Mouse (Mus musculus): ENCODE results near the gene Osbpl9. TPM values are rescaled to one million over a fixed set of nuclear protein-coding genes. Genes with fewer than 3 reads are reported as not detected.
A peak's percentile ranks its signal among the peaks of the same experiment; 100 is the strongest.

Osbpl9 gene
- polyA plus RNA-seq (2014; fragmentation: Nextera tagmentation; extraction: Ambion mirVana), result 59.4 and 60.0 TPM in 2 replicates

GRCm38 (mm10) chr4:109201582-109202424, at the start of gene Osbpl9:
TSS of gene Osbpl9 (minus strand) at chr4:109202272.
- 0 out of 2 replicates have a peak, but pooled peaks have one; percentile 5 for TF ChIP-seq CTCF (IDR thresholded peaks at IDR 0.05; ENCODE audit: low read depth)
- WGBS, result under 1% methylated on average over 59 of the region's 59 CpGs
- Histone ChIP-seq H3K27ac (ENCODE audit: low read depth) (peak within 1 kb of the TSS; percentile 97), H3K4me2 (peak within 1 kb of the TSS; percentile 95), H3K36me3 (ENCODE audit: insufficient read depth) (no peaks in the 10 kb centered on the region), H3K4me1 (ENCODE audit: insufficient read depth) (peaks cover 5% of the 10 kb centered on the region; the same call in 1 of the 2 replicates), H3K4me3 (ENCODE audit: low read depth, low read length) (peak within 1 kb of the TSS; percentile 84), H3K27me3 (ENCODE audit: insufficient read depth, low read length) (no peaks in the 10 kb centered on the region), H3K9ac (peak within 1 kb of the TSS; percentile 74), H3K9me3 (ENCODE audit: low read depth, low read length) (no peaks in the 10 kb centered on the region)
- DNase-seq (peak; percentile 99), ATAC-seq (ENCODE audit: insufficient read depth) (peak; percentile 99)

- no peak overlapping the region for H3K9ac ChIP-seq
- H3K27ac ChIP-seq (ENCODE audit: low read depth), result no peak overlapping the region
- 38% methylated on average over 3 of the region's 3 CpGs for WGBS
- H3K27me3 ChIP-seq (ENCODE audit: insufficient read depth, low read length), result no peaks in the 10 kb centered on the region
- no peaks in the 10 kb centered on the region for H3K9me3 ChIP-seq (ENCODE audit: low read depth, low read length)
- ATAC-seq (ENCODE audit: insufficient read depth) (no peak), DNase-seq (peak; percentile 36)
- 0 out of 2 replicates have a peak, but pooled peaks cover 4% of the 10 kb centered on the region for H3K4me1 ChIP-seq (ENCODE audit: insufficient read depth)
- no peak overlapping the region for H3K4me3 ChIP-seq (ENCODE audit: low read depth, low read length)
- TF ChIP-seq CTCF (IDR thresholded peaks at IDR 0.05; ENCODE audit: low read depth), result peak; percentile 49
- H3K36me3 ChIP-seq (ENCODE audit: insufficient read depth), result no peaks in the 10 kb centered on the region
- H3K4me2 ChIP-seq, result no peak overlapping the region
Measured at GRCm38 (mm10) chr4:109251605-109252004, 49.5 kb upstream of the Osbpl9 start.

GRCm38 (mm10) chr4:109245016-109245620, 43.0 kb upstream of the Osbpl9 start:
- no peak overlapping the region for H3K4me3 ChIP-seq (ENCODE audit: low read depth, low read length)
- no peak overlapping the region for H3K27ac ChIP-seq (ENCODE audit: low read depth)
- H3K9ac ChIP-seq, result no peak overlapping the region
- H3K9me3 ChIP-seq (ENCODE audit: low read depth, low read length), result no peaks in the 10 kb centered on the region
- ATAC-seq (ENCODE audit: insufficient read depth), result no peak
- H3K4me2 ChIP-seq, result no peak overlapping the region
- DNase-seq, result no peak
- H3K4me1 ChIP-seq (ENCODE audit: insufficient read depth), result no peaks in the 10 kb centered on the region
- no peaks in the 10 kb centered on the region for H3K27me3 ChIP-seq (ENCODE audit: insufficient read depth, low read length)
- 71% methylated on average over 6 of the region's 6 CpGs for WGBS
- no peak for TF ChIP-seq CTCF (IDR thresholded peaks at IDR 0.05; ENCODE audit: low read depth)
- no peaks in the 10 kb centered on the region for H3K36me3 ChIP-seq (ENCODE audit: insufficient read depth)

GRCm38 (mm10) chr4:109244506-109244905, 42.4 kb upstream of the Osbpl9 start:
- ATAC-seq (ENCODE audit: insufficient read depth), result no peak
- no peak for TF ChIP-seq CTCF (IDR thresholded peaks at IDR 0.05; ENCODE audit: low read depth)
- DNase-seq, result no peak
- Histone ChIP-seq H3K4me1 (ENCODE audit: insufficient read depth) (no peaks in the 10 kb centered on the region), H3K36me3 (ENCODE audit: insufficient read depth) (no peaks in the 10 kb centered on the region), H3K4me3 (ENCODE audit: low read depth, low read length) (no peak overlapping the region), H3K27me3 (ENCODE audit: insufficient read depth, low read length) (no peaks in the 10 kb centered on the region), H3K9me3 (ENCODE audit: low read depth, low read length) (no peaks in the 10 kb centered on the region), H3K9ac (no peak overlapping the region), H3K27ac (ENCODE audit: low read depth) (no peak overlapping the region), H3K4me2 (no peak overlapping the region)
- WGBS, result 75% methylated on average over 7 of the region's 7 CpGs

- DNase-seq, result peak; percentile 80
- H3K27me3 ChIP-seq (ENCODE audit: insufficient read depth, low read length), result no peaks in the 10 kb centered on the region
- 38% methylated on average over 4 of the region's 4 CpGs for WGBS
- H3K9ac ChIP-seq, result no peak overlapping the region
- no peaks in the 10 kb centered on the region for H3K4me1 ChIP-seq (ENCODE audit: insufficient read depth)
- H3K36me3 ChIP-seq (ENCODE audit: insufficient read depth), result no peaks in the 10 kb centered on the region
- H3K4me2 ChIP-seq, result no peak overlapping the region
- no peak for TF ChIP-seq CTCF (IDR thresholded peaks at IDR 0.05; ENCODE audit: low read depth)
- H3K4me3 ChIP-seq (ENCODE audit: low read depth, low read length), result no peak overlapping the region
- no peaks in the 10 kb centered on the region for H3K9me3 ChIP-seq (ENCODE audit: low read depth, low read length)
- no peak overlapping the region for H3K27ac ChIP-seq (ENCODE audit: low read depth)
- peak; percentile 83; the same call in 1 of the 2 replicates for ATAC-seq (ENCODE audit: insufficient read depth)
Measured at GRCm38 (mm10) chr4:109241934-109242333, 39.9 kb upstream of the Osbpl9 start.

- Histone ChIP-seq H3K4me1 (ENCODE audit: insufficient read depth) (no peaks in the 10 kb centered on the region), H3K36me3 (ENCODE audit: insufficient read depth) (no peaks in the 10 kb centered on the region), H3K9ac (no peak overlapping the region), H3K4me3 (ENCODE audit: low read depth, low read length) (no peak overlapping the region), H3K27ac (ENCODE audit: low read depth) (no peak overlapping the region), H3K9me3 (ENCODE audit: low read depth, low read length) (no peaks in the 10 kb centered on the region), H3K27me3 (ENCODE audit: insufficient read depth, low read length) (no peaks in the 10 kb centered on the region), H3K4me2 (no peak overlapping the region)
- no peak for DNase-seq
- ATAC-seq (ENCODE audit: insufficient read depth), result no peak
- no peak for TF ChIP-seq CTCF (IDR thresholded peaks at IDR 0.05; ENCODE audit: low read depth)
Measured at GRCm38 (mm10) chr4:109241221-109241620, 39.1 kb upstream of the Osbpl9 start.
